Mouse (Mus musculus) adrenal gland, adult (tissue): ENCODE measurements around the gene Sh3d19.

ENCODE experiments used
- DNase-seq, 2 experiments: peaks; one replicate each; pipeline ENCODE4 v3.0.0; 2022 to 2023; ENCODE audit warnings: low spot score in 1 of 2; ENCODE audit not compliant: inconsistent age in 2 of 2

The Sh3d19 gene

DNA sequence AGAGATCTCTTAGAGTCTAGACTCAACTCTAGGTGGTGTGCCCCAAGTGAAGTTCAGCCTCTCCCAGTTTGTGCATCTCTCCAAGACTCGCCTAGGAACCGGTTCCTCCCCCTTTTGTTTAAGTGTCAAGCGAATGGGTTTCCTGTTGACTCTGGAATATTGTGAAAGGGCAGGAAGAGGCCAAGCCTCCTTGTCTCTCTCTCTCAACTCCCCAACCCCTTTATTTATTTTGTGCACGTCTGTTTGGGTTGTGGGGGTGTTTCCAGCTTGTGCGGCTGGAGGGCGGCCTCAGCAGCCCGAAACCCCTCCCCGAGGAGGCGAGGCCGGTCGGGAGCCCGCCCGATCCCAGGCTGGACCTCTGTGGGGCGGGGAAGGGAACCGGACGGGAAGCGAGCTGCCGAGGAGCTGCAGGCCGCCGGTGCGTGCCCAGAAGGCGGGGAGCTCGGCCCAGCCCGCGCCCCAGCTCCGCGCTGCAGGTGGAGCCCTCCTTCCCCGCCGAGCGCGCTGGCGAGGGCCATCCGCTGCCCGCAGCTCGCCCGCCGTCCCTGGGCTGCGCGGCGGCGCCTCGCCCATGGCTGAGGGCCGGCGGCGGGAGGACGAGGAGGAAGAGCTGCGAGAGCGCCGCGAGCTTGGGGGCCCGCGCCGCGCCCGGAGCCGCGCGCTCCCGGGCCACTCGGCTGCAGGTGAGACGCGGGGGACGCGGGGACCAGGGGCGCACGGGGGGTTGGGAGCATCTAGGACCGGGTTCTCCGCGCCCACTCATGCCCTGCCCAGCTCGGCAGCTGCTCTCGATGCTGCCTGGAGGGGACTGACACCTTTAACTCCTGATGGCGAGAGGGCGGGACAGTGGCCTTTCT, at the start of gene Sh3d19:
TSS of gene Sh3d19 (plus strand) at position 368 of the 857 bp plus-strand sequence.
- peak; percentile 84 to 93 for DNase-seq

DNA sequence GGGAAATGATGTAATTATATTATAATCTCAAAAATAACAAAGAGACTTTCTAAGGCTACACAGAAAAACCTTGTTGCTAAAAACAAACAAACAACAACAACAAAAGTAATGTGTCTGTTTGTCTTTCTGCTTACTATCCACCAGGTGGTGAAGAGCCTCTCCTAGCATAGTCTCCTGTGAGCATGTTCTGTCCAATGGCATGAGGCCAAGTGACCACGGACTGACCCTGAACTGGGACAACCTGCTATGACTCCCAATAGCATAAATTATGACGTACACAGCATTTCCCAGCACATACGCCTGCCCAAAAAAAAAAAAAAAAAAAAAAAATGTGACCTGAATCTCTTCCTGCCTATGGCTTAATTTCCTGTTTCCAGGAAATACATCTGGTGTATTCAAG, 48.6 kb upstream of the Sh3d19 start:
- DNase-seq, result peak; percentile 89 to 93

DNA sequence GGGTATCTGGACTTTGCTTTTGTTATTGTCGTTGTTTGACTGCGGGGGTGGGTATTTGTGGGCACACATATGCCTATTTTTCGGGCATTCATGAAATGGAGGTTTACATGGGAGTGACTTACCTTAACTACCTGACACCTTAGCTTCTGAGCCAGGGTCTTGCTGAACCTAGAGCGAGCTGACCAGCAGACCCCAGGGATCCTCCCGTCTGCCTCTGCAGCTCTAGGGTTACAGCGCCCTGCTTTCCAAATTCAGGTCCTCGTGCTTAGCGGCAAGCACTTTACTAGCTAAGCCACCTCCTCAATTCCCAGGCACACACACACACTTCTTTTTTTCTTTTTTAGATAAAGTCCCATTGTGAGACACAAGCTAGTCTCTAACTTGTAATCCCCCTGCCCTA, 47.6 kb upstream of the Sh3d19 start:
- no peak for DNase-seq

DNA sequence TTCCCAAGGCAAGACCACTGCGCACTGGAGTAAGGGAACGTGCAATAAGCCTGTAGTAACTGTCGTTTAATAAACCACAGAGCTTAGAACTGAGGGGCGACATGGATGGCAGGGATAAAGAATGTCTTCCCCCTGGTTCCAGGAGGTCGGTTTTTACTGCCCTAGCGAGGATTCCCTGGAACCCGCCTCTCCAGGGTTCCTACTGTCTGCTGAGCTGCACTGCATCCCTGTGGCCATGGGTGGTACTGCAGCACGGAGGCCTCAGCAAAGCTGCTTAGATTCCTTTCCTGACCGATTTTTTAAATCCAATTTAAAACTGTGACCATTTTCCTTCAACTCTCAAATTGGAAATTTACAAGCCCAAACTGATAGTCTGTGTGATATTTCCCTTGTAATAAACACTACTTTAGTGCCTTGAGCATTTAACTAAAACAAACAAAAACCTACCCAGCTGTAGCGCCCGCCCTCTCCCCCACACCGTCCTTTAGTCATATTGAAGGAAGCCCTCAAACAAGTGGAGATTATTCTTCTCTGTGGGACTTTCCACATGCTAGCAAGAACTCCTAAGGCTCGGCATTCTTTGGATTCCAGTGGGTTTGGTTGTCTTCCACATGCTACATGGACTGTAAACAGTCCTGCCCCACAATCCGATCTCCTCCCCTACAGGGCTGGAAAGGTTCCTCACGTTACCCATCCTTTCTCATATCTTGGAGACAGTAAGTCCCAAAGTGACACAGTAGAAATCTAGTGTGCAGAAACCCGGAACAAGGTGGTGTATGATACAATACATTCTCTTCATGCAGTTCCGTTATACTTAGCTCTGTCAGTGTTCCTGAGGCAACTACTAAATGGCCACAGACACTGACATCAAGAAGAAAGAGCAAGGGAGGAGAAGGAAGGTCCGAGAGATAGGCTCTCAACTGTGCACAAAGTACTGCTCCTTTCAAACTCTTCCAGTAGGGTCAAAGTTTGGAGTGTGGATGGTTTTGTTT, 46.7 kb upstream of the Sh3d19 start:
- peak; percentile 76 to 93 for DNase-seq

DNA sequence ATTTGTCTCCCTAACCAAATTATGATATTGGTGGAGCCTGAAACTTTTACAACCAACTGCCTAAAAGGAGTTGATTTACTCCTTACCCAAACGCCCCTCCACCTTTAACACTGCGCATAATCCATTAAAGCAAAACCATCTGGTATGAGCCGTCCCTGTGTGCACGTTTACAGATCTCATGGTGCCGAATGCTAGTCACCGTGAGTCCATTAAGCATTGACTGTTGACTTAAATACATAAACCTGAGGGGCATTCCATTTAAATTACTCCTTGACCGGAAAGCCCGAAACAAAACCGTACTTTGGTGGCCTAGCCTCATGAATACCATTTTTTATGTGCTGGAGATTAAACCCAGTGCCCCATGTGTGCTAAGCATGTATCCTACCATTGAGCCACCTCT, 43.6 kb upstream of the Sh3d19 start:
- no peak for DNase-seq

DNA sequence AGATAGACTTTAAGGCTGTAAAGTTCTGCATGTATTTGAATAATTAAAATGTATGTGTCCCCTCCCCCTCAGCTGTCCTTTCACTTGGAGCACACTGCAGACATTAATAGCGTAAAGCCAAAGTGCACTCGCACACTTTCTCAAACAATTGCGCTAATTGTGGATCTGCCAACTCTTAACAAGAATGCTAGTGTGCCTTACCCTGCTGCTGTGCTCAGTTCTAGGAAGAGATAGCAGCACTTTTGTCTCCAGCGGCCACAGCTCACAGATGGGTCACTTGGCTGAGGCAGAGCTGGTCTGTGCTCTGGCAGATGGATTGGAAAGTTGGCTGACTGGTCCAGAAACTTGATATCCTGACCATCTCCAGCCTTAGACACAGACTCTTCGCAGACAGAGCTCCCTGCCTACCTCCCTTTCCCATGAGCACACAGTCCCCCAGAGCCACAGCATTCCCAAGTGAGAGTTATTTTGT, 42.7 kb upstream of the Sh3d19 start:
- DNase-seq, result no peak

DNA sequence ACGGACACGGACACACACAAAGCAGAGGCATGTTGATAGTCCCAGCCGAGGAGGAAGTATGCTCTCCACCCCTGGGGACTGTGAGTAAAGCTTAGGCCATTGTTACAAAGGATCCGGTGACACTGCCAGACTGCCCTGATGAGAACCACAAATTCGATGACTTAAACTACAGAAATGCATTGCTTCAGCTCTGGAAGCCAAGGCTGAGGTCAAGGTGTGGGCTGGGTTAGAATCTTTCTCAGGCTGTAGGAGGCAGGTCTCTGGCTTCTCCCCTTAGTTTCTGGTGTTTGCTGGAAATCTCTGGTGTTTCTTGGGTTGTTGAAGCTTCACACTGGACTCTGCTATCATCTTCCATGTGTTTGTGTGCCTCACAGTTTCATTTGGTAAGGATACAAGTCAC, 41.2 kb upstream of the Sh3d19 start:
- DNase-seq, result peak; percentile 11 to 71

DNA sequence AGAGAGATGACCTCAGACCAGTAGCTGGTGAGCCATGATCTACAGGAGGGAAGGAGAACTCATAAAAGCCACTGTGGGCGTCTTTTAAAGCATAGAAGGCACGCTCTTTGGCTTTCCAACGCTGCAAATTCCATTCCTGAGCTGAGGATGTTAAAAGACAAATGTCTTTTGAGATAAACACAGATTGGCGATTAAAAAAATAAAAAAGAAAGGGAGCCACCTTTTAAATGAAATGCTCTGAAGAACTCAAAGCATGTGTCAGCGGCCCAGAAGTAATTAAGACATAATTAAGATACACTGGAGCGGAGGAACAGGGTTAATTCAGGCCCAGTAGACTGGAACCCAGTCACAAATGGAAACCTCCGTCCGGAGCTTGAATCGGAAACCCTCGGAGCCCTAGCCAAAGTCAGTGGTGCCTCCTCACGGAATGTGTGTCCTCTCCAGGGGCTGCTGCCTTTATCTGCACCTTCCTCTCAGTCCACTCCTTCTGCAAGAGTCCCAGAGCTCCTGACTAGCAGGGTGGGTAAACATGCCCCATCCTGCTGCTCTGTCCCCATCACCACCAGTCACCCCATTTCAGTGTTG, 40.1 kb upstream of the Sh3d19 start:
- no peak for DNase-seq

DNA sequence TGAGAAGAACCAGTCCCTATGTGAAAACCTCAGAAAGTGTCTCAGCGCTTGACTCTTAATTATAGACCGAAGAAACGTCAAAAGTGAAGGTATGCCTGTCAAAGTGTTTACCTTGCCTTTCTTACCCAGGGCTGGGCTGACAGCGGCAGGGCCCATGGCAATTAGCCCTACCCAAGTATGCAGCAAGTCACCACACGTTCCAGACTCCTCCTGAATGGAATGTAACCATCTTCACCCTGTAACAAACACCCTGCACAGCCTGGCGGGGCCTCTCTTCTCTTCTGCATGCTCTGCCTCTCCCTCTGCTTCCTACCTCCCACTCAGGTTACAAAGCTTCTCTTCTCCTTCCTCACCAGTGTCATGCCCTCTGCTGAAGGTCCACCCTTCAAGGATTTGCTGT, 39.0 kb upstream of the Sh3d19 start:
- DNase-seq, result no peak

DNA sequence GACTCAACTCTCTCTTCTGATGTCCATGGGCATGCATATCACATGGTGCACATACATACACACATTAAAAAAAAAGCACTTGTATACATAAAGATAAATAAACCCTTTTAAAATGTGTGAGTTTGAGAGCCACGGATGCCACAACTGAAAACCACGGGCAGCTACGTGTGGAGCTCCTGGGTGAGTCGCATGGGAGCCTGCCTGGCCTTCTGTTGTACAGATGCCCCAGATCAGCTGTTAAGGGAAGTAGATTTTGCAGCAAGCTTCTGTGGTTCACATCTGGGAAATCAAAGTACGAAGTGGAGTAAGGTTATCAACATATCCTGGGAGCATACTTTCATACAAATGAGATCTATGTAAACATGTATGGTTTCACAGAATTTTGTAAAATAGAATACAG, 37.3 kb upstream of the Sh3d19 start:
- DNase-seq, result no peak

DNA sequence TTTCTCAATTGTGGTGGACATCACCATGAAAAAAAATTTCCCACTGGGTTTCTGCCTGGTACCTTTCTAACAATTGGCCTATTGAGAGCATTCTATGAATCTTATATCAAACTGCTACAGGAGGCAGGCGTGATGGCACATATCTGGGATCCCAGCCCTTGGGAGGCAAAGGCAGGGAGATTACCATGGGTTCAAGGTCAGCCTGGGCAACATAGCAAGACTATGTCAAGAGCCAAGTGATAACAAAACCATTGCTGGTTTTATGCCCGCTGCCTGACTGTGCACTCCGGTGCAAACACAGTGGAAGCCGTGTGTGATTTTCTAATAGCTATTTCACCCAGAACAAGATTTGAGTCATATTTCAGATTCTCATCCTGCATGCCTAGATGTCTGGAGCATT, 20.0 kb upstream of the Sh3d19 start:
- DNase-seq, result no peak

DNA sequence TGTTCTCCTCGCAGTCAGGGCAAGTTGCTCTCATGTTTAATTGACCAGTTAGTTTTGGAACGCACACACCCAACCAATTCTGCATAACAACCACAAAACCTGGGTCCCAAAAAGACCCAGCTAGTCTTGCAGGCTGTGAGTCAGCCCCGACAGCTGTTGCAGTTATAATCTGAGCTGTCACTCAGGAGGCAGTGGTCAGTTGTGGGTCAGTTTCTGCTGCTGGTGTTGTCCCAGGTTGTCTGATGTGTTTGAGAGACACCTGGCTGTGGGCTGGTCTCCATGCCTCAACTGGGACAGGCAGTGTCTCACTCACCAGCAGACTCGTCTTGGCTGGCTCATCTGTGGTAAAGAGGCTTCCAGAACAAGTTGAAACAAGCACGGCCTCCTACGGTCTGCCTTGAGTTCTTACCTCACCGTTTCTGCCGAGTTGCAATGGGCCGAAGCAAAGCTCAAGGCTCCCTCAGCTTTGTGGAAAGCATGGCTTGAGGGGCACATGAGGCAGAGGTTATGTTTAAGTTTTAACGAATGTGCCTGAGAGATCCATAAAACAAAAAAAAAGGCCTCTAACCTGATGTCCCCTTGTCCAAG, 18.1 kb upstream of the Sh3d19 start:
- DNase-seq, result no peak

DNA sequence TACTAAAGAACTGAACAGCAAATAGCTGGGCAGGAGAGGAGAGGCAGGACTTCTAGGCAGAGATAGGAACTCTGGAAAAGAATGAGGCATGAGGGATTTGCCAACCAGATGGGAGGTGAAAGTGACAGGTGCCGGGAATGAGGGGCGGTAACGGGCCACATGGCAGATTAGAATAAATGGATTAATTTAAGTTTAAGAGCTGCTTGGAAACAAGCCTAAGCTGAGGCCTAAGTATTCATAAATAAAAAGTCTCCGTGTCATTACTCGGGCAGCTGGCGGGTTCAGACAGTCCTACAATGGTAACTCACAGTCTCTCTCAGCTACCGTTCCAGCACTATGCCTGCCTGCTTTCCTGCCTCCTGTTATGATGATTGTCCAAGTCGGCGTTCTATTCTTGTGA, 15.6 kb upstream of the Sh3d19 start:
- no peak for DNase-seq

DNA sequence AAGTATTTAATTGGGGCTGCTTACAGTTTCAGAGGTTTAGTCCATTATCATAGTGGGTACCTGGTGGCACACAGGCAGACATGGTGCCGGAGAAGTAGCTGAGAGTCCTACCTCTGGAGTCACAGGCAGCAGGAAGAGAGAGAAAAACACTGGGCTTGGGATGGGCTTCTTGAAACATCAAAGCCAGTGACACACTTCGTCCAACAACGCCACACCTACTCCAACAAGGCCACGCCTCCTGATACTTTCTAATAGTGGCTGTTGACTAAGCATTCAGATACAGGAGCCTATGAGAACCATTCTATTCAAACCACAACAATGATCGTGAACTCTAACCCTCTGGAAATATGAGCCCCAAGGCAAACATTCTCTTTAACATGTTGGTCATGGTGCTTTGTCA, 15.2 kb upstream of the Sh3d19 start:
- DNase-seq, result no peak

DNA sequence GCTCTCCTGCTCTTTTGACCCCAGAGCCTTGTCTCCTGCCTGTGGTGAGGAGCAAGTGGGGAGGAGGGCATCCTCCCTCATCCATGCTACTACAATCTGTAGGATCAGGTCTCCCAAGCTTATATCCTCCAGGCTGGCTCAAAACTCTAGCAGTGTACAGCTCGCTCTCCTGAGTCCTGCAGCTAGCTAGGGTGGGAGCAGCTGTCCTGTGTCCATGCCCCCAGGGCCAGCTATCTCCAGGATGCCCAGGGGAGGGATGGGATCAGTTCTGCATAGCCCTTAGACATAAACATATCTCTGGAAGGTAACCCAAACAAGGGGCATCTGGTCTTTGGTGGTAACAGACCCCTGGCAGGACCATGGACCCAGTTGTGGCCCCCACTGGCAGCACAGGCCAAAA, 11.2 kb upstream of the Sh3d19 start:
- no peak for DNase-seq

DNA sequence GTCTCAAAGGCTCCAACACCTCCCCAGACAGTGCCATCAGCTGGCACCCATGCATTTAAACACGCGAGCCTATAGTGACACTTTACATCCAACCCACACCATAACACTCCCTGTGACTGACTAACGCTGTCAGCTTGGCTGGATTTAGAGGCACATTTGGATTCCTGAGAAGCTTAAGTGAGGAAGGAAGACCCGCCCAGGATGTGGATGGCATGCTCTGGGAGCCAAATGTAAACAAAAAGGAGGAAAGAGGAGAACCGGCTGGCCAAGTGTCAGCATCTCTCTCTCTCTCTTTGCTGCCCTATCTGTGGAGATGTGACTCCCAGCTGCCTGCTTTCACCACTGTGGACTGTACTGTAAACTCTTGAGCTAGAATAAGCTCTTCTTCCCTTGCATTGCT, 9.8 kb upstream of the Sh3d19 start:
- no peak for DNase-seq

DNA sequence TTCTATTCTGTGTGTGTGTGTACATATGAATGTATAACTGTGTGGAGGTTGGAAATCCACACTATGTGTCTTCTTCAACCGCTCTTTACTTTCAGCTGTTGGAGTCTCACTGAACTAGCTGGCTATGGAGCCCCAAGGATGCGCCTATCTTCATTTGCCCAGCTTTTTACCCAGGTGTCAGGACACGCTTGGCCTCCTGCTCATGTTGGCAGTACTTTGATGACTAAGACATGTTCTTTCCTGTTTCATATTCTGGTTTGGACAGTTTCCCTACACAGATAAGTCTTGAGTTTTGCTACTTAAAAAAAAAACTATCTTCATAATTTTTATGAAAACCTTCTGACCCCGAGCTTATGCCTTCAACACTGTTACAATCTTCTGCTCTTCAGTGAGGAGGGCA, 5.4 kb upstream of the Sh3d19 start:
- no peak for DNase-seq

DNA sequence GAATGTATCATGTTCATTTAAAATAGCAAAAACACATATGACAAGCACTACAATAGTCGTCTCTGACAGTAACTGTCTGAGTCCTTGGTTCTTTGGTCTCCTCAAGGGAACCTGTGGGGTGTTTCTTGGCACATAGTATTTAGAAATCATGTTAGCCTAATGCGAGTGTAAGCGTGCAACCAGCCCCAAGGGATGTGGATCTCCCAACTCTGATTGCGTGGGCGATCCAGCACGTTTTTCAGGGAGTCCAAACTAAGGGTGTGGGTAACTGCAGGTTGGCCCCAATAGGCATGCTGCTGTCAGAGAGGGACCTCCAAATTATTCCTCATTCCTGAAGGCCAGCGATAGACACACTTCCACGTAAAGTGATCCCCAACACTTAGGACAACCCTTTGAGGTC, 1.9 kb upstream of the Sh3d19 start:
- DNase-seq, result no peak

DNA sequence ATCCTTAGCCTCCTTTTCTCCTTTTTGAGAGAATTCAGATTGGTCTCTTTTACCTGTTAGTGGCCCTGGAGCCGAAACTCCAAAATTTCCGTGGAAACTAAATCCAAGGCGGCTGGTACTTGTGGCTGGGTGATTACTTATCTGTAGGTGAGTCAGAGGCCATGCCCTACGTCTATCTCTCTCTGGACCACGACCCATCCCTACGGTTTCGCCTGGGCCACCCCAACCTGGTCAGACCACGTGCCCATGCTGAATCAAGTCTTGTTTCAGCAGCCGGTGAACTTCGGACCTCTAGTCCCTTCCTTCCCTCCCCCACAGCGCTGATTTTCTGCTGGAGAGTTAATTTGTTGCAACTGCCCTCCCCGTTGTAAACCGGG, 678 bp downstream of the Sh3d19 start:
- peak; percentile 20 to 68 for DNase-seq

DNA sequence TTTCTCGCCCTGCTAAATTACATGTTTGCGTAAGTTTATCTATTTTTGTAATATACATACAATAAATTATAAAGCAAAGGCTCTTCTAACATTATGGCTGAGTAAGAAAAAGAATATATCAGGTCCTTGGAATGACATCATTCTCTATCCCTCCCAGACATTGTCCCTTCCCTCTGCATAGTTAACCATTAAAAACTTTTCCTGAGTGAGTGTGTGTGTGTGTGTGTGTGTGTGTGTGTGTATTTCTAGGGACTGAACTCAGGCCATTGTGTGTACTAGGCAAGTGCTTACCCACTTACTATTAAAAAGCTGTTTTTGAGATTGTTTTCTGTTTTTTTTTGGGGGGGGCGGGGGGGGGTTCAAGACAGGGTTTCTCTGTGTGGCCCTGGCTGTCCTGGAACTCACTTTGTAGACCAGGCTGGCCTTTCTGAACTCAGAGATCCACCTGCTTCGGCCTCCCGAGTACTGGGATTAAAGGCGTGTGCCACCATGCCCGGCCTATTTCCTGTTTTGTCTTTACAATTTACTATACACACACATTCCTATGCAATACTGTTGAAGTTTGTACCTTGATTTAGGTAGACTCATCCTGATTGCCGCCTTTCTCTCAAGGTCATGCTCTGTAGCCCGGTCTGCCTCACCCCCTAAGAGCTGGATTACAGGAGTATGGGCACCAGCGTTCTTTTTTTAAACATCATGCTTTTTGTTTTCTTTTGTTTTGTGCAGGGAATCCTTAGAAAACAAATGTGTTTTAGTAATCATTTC, 2.6 kb downstream of the Sh3d19 start:
- DNase-seq, result no peak
